Mouse (Mus musculus): ENCODE results near the gene Nrxn3.

The Nrxn3 gene

DNA sequence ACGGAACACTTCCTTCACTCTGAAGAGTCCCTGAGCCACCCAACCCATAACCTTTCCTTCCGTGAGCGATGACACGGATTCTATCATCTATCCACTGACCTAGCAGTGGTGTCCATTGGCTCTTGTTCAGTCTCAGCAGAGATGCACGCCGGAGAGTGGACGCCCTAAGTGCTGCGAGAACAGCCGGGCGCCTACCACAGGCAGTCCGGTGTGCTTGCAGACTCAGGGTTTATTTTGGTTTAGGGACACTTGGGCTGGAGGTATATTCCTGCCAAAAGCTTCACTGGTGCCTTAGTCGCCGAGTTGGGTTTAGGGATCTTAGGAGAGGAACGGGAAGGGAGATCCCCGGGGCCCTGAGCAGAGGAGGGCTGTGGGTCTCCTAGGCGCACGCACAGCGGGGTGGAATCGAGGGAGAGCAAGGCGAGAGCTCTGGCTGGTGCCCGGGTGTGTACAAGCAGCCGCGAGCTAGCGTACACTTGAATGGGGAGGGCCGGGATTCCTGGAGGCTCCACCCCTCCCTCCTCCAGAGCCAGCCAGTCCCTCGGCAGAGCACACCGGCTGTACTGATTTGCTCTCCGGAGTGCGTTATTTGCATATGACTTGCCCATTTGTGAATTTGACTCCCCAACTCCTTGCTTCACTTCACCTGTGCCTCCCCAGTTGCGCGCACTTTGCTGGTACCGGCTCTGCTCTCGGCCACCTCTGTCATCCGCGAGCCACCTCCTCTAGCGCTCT is 1089.3 kb downstream of the Nrxn3 start:
- in situ Hi-C loops (cut with MboI, MseI), result no loop called here

DNA sequence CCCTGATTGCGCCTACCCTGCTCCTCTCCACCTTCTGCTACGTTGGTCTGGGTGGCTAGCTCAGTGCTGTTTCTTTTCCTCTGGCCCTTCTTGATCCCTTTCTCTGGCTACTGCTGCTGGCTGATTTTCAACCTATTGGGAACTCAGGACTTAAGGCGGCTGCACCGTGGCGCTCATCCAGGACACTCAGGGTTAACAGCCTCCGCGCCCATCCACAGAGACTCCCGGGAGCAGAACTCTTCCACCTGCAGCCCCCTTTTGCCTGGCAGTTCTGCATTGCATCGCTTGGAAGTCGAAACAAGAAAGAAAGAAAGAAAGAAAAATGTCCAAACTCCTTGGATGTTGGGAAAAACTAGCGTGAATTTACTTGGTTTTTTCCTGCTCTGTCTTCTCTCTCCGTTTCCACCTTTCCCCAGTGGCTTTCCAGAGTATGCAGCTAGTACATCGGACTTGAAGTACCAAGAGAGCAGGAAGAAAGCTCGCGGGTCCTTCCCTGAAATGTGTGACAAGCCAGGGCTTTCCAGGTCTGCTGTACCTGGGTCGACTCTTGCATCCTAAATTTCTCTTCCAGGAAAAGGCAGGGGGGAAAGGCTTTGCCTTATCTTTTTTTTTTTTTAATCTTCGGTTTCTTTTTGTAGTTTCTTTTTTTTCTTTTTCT is 1090.0 kb downstream of the Nrxn3 start:
- in situ Hi-C loops (cut with MboI, MseI), result no loop called here

DNA sequence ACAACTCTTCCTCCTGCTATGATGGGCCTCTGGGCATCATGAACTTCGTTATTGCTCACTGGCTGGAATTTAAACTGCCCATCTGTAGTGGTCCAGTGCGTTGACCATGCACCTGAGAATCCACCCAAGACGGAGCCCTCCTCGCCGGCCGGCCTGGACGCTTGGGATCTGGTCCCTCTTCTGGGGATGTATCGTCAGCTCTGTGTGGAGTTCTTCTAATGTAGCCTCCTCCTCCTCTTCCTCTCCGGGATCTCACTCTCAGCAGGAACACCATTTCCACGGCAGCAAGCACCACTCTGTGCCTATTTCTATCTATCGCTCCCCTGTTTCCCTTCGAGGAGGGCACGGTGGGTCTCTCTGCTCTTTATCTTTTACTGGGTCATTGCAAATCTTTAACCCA is 1090.6 kb downstream of the Nrxn3 start:
- in situ Hi-C loops (cut with MboI, MseI), result no loop called here

DNA sequence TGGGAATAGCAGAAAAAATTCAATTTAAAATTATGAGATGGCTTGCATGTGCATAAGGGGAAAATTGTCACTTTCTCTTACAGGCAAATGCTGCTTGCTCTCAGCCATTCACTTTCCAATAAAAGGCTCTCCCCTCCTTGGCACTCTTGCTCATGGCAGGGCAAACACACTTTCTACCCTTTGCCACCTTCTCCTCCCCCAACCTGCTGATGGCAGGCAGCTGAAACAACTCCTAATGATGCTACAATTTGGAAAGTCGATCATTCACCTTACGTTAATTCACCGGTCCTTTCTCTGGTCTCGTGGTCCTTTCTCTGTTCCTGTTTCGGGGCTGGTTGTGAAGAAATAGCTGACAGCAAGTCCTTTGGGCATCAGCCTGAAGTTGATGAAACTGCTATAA is 1091.0 kb downstream of the Nrxn3 start:
- in situ Hi-C loops (cut with MboI, MseI), result no loop called here

DNA sequence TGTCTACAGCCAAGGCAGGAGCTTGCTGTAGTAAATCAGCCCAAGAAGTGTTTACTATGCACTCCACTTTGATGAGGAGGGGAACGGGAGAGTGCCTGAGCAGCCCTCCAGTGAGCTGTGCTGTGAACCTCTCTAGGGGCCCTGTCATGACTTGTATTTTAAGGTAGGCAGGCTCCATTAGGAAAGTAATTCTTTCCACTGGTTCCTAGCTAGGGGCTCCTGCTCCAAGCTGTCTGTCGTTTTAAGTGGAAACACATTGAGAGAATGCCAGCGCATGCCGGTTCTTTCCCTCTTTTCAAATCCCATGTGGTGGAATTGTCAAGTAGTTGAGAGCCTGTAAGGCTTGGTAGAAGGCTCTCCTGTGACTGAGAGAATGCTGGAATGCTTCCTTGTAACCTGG is 1091.9 kb downstream of the Nrxn3 start:
- in situ Hi-C loops (cut with MboI, MseI), result no loop called here

DNA sequence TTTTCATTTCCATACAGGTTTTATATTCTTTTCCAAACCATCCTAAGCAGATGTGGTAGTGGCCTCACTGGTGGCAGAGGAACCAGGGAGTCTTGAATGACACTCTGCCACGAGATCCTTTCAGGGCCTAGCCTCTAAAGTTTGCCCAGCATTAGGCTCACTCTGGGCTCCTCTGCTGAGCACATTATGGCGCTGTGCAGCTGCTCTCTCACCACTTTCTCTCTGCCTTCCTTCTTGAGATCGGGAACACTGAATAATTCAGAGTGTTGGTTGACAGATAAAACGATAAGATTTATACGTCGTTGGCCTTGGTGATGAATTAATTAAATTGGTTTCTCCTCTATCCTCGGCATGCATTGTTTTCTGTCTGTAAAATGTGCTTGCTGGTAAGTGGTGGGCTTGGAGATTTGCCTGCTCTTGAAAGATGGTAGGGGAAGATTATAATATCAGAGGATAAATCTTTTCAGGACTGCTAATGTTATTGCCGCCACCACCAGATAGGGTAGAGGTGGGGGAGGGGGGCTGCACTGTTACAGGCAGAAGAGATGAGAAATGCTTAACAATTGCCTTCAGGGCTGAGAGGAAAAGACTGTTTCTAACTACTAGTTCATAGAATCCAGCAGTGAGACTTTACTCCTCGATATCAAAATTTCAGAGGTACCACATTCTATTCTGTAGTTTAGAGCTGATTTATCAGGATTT is 1094.5 kb downstream of the Nrxn3 start:
- in situ Hi-C loops (cut with MboI, MseI), result no loop called here

DNA sequence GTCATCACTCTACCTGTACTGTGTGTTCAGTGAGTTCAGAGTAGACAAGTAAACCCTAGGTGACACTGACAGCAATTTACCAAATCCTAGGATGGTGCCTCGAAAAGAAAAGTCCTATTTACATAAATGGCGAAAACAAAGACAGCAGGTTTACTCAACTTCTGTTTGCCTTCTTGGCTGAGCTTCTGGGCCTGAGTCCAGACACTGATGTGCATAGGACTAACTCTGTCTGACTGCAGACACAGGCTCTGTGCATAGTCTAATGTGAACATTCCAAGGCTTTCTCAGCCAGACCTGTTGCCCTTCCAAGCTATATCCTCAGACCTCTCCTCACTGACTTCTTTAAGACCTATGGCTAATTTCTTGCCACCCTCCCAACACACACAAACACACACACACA is 1095.5 kb downstream of the Nrxn3 start:
- in situ Hi-C loops (cut with MboI, MseI), result no loop called here

DNA sequence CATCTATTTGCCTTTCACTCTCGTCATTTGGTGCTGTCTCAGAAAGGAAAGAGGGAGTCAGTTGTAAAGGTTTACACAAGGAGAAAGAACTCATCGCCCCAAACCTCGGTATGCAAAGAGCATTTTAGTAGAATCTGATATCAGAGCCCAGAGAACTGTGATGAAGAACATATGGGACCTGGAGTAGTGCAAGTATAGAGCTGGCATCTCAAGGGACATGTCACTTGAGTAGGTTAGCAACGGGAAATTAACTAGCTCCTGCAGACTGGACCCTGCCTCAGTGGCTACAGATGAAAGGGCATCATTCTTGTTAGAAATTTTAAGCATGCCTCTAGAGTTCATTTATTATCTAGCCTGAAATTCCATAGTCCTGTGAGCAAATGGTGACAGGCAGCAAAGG is 1099.5 kb downstream of the Nrxn3 start:
- in situ Hi-C loops (cut with MboI, MseI), result no loop called here

DNA sequence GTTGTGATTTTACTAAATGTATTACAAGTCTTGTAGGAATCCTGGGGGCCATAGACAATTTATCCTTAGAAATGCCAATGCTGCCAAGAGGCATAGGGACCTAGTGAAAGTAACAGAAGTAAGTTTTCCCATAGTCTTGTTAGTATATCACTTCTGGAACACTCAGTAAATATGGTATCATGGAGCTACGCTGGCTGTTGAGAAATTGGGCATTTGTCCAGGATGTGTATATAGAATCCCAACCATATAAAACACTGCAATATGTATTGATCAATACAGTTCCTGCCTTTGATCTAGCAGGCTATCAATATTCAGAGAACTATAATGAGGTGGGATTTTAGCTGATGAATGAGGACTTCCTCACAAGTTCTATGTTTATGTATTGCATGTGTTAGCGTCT is 1107.3 kb downstream of the Nrxn3 start:
- in situ Hi-C loops (cut with MboI, MseI), result no loop called here

DNA sequence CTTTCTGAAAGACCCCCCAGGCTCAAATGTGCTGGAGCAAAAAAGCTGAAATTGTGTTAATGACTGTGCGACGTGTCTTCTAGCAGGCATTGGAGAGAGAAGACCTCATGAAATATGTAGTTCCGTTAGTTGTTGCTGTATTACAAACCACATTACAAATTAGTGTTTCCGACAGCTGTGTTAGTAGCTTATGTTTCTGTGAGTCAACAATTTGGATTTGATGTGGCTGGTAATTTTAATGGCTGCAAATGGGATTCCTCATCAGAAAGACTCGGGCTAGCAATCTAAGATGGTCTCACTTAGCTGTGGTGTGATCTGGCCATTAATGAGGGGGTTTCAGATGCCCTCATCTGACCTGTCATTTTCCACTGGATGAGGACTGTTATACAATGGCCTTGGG is 1107.7 kb downstream of the Nrxn3 start:
- in situ Hi-C loops (cut with MboI, MseI), result no loop called here

DNA sequence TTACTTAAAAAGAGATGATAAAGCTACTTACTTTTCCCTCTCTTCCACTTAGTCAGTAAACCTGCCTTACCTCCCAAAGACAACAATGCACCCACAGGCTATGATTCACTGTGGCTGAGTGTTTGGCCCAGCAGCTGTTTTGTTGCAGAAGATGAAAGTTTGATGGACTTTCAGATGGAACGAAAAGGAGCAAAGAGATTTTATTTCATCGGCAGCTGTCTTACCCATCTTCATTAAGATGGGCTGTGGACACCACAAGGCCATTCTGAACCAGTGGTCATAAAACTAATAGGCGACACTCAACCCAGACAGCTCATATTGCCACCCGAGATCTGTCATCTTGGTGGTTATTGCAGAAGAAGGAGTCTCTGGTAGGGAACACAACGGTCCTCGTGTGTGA is 1108.6 kb downstream of the Nrxn3 start:
- in situ Hi-C loops (cut with MboI, MseI), result no loop called here

DNA sequence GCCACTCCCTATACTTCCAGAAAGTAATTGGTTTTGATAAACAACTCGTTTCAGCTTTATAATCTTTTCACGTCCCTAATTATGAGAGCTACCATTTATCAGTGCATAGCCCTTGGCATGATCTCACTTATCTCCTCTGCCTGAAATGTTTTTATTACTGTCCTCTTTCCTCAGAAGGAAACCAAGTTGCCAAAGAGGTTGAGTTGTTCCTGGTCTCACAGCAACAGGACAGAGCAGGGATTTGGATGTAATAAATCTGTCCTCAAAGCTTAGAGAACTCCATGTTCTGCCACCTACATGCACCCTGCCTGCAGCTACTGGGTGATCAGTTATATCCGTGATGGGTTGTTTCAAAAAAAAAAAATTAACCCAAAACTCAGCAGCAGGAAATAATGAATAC is 1113.6 kb downstream of the Nrxn3 start:
- in situ Hi-C loops (cut with MboI, MseI), result no loop called here

DNA sequence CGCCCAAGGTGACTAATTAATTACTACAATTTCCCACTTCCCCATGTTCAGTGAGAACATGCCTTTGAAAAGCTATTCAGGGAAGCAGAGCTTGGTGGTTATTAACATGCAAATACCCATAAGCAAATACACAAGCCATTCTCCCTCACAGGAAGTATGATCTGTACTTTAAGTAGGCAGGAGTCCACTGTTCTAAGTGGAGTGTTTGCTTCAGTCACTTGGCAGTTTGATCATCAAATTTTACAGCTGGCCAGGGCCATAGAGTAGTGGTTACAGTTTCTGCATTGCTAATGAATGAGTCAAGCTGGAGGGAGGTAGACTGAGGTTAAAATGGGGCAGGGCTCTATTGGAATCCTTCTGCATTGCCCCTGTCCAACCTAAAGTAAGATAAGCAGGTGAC is 1120.2 kb downstream of the Nrxn3 start:
- in situ Hi-C loops (cut with MboI, MseI), result no loop called here

DNA sequence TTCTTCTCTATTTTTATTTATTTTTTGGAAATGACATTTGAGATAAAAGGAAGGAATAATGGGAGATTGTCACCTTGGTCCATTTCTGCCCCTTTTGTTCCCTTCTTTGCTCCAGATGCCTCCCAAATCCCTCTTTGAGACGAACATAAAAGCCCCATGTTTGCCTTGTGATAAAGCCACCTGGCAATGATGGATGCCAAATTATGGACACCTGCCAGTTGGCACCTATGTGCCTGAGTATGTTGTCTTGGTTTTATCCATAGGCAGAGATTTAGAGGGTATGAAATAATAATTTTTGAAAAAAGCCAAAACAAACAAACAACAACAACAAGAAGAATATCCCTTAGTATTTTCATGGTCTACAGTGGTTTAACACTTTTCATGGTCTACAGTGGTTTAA is 1125.4 kb downstream of the Nrxn3 start:
- in situ Hi-C loops (cut with MboI, MseI), result no loop called here

DNA sequence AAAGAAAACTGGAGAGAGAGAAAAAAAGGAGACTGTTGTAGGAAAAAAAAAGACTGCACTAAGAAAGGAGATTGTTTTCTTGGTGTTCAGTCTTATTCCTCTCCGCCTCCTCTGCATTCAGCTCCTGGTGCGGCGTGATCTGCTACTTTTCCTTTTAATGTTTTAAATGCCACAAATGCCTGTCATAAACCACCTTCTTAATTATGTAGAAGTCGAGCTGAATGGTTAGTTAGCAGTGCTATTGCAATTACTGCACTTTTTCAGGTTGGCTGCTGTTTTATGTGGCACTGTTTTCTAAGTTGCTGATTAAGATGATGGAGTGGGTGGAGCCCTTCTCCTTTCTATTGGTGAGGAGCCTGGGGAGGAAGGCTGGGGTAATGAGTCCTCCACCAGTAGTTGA is 1131.7 kb downstream of the Nrxn3 start:
- in situ Hi-C loops (cut with MboI, MseI), result no loop called here

DNA sequence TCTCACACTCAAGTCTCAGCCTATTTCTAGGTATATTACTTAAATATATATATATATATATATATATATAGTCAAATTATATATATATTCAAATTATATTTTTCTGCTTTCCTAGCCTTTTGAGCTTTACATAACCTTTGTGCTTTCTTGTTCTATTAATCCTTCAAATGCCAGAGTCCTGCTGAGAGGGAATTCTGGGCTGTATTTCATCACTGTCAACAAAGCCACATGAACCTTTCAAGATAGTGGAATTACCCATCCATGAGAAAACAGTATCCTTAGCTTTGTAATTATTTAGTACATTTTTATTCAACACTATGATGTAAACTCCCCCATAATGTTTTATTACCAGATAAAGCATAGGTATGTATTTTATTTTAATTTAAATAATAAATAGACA is 1144.4 kb downstream of the Nrxn3 start:
- in situ Hi-C loops (cut with MboI, MseI), result no loop called here

DNA sequence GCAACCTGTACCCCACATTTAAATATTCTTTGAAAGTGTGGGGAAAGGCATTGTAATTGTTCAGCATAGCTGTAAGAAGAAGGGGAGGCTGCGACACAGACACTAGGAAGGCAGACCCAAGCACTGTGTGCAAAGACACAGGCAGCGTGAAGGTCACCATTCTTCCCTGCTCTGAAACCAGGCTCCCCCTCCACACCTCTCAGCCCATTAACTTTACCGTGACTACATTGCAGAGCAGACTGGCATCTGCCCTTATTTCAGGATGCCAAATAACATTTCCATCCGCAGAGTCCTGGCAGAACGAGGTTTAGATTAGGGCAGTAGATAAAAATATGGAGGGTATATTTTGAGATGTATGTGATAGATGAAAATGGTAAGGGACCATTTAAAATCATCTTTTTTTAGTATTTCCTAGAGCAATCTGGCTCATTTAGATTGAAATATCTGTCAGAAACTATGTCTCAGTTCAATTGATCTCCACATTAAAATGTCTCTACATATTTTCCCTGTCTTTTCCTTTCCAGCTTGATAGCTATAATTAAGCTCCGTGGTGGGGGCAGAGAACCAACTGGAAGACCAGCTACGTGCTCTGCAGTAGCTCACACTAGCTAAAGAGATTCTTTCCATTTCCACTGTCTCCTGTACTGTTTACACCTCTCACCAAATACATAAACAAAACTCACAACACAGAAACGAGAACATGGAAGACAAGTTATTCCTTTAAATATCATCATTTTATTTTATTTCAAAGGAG is 1160.1 kb downstream of the Nrxn3 start:
- in situ Hi-C loops (cut with MboI, MseI), result no loop called here

DNA sequence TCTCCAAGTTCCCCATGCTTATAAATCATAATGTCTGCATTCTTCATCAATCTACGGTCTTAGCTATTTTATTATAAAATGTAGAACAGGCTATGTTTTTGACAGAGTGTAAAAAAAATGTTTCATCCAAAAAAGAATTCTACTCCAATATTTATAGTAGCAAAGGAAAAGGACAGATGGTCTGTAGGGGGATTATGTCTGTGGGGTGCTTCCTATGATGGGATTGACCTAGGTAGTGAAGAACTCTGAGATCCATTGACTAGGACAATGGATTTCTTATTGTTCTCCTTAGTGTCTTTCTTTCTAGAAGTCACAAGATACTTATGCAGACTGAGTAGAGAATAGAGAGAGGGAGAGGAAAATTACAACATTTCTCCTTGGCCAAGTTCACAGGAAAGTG is 1161.9 kb downstream of the Nrxn3 start:
- in situ Hi-C loops (cut with MboI, MseI), result no loop called here

DNA sequence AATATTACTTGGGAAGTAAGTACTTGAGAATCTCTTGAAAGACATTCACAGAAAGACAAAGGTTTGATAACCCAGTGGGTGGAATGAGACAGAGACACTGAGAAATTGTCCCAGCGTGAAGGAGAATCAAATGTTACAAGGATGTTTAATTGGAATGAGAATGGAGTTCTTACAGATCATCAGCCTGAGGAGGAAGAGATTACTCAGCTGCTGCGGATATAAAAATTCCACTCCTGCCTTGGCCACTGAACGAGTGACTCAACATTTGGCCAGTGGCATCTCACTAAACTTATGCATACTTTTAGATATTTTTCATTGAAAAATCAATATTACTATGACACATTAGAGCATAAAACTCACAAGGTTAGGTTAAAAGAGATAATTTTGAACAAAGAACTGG is 1166.0 kb downstream of the Nrxn3 start:
- in situ Hi-C loops (cut with MboI, MseI), result no loop called here

DNA sequence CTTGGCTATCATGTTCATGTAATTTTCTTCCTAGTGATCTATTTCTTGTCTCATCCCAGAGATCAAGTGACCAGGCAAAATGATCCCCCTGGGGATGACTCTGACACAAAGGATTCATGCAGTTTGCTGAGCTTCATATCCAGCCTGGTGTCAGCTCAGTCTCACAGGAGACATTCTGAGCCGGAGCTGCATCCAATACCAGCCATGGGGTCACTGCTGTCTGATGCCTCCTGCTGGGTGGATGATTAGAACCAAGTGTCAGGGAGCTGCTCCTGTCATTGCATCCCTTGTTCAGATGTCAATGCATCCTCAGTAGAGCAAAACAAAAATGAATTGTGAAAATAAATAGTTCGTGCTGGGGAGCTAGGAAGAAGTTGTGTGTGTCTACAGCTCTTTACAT is 1174.2 kb downstream of the Nrxn3 start:
- in situ Hi-C loops (cut with MboI, MseI), result no loop called here

DNA sequence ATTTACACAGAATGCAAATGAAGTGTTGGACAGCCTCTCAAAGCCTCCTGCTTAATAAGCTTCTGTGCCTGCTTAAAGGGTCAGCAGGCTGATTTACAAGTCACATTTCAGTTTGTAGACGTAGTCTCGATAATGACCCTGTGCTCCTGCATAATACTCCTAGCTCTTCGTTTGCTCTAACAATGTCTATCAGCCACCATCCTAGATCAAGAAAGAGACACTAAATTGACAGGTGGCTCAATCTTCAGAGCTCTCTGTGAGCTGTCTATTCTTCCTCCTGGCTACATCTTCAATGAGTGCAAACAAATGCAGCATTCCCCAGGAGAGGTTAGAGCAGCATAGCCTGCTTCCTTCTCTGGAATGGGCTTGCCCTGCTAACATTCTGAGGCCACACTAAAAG is 1186.9 kb downstream of the Nrxn3 start:
- in situ Hi-C loops (cut with MboI, MseI), result no loop called here

DNA sequence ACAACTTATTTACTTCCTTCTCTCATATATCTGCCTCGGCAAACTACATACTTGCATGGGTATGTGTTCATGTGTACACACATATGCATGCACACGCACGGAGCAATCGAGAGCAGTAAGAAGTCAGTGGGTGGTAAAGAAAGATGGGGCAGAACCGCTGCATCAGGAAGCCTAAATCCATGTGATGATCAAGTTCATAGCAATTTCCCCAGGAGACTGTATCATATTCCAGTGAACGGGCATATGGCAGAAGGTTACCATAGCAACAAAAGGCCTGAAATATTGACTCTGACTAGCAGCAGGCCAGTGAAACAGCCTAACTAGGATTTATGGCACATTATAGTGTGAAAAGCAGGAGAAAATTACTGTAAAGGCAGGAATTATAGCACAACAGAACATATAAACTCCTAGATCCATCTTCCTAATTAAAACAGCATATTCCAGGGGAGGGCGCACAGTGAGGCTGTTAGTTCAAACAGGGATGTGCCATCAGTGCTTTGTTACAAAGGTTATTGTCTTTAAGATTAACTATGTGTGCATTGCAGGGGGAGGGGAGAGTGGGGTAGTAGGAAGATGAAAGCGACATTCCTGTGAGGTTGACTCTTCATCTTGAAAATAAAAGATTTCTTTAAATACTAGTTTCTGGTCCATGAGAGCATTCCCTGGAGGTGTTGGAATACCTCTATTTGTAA is 1195.6 kb downstream of the Nrxn3 start:
- in situ Hi-C loops (cut with MboI, MseI), result no loop called here
